Mouse (Mus musculus): ENCODE data around the gene Aqp6.

Gene Aqp6

DNA sequence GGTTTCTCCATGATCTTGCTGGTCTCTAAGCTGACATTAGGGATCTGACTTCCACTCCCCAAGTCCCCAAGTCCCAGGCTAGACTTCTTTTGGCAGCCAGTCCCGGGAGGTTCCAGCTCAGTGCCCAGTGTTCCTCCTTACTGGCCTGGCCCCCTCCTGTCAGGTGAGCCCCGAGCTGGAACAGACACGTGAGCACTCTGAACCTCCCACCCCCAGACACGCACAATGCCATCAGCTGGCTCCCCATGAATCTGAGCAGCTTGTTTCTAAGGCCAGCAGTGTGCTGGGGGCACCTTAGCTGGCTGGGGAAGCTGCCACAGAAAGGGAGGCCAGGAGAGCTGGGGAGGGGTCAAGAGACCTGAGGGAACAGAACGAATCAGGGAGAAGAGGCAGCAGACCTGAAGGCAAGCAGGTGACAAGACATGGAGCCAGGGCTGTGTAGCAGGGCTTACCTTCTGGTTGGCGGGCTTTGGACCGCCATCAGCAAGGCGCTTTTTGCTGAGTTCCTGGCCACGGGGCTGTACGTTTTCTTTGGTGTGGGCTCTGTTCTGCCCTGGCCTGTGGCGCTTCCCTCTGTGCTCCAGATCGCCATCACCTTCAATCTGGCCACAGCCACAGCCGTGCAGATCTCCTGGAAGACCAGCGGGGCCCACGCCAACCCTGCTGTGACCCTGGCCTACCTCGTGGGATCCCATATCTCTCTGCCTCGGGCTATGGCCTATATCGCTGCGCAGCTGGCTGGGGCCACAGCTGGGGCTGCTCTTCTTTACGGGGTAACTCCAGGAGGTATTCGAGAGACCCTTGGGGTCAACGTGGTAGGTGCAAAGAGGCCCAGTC, at the start of gene Aqp6:
Aqp6 (plus strand) TSS at position 415 of the 837 bp plus-strand sequence.
- no peak for DNase-seq (ENCODE audit: low read depth, low spot score)

DNA sequence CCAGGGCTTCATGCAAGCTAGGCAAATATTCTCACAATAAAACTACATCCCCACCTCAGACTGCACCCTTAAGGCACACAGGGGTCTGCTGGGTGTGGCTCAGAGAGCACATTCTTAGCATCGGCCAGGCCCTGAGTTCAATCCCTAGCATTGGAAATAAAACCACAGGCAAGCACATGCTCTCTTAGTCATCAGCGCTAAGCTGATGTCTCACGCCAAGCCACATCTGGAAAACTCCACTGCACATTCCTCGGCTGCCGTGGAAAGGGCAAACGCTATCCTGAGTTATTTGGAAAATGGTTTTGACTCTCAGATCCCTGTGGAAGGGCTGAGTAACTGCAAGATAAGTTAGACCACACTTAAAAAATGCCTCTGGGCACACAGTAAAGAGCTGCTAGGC, 47.4 kb upstream of the Aqp6 start:
- no peak for DNase-seq (ENCODE audit: low read depth, low spot score)

DNA sequence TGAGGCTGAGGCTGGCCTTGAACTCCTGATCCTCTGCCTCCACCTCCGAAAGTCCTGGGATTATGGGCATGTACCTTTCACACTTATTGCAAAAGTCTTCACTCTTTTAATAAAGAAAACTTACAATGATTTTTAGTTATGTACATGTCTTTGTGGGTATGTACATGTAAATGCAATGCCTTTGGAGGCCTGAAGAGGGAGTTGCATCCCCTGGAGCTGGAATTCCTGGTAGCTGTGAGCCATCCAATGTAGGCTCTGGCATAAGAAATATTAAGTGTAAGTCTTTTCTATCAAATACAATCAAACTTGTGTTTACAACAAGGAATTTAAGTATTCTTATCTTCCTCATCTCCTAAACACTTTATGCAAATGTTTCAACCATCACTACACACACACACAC, 42.3 kb upstream of the Aqp6 start:
- no peak for DNase-seq (ENCODE audit: low read depth, low spot score)

DNA sequence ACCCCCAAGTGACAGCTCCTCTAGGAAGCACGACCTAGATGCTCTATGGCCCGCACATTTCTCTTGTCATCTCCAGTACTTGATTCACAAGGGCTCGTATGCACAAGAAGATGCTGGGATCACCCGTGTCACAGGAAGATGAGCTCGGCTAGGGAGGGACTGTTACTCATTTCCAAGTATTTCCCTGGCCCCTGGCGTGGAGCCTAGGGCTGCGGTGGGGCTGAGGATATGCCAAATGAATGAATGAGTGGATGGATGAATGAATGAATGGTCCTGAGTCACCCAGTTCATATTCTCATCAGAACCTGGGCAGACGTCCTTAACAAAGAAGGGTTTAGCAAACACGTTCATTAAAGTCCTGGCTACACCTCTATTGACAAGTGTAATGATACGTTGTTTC, 41.0 kb upstream of the Aqp6 start:
- DNase-seq (ENCODE audit: low read depth, low spot score), result no peak

DNA sequence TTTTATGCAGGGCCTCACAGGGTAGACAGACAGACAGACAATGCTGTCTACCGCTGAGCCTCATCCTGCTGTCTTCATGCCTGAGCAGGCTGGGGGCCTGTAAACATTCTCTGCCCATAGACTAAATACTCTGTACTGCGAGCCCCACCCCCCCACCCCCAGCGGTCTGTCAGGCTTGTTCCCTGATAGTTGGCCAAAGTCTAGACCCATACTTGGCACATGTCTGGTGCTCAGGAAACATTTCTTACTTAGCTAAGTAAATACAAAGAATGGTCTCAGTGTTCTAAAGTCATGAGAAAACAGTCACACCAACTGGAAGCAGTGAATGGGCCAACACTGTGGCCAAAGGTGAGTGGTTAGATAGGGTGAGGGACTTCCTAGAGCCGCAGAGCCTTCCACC, 33.8 kb upstream of the Aqp6 start:
- no peak for DNase-seq (ENCODE audit: low read depth, low spot score)

DNA sequence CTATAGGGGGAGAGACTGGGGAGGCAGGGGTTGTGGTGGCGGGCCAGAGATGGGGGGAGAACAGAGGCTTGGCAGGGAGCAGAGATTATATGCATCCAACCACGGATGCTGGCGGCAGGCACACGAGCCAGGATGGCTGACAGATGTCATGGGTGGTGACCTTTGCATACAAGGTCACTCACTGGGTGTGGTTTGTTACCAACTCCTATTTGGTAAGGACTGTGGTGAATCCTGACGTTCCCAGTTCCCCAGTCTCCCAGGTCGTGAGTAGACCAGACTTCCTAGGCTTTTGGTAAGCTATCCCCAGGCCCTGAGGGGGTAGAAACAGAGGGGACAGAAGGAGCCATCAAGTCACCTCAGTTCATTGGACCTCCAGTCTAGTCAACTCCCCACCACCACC, 32.5 kb upstream of the Aqp6 start:
- no peak for DNase-seq (ENCODE audit: low read depth, low spot score)

DNA sequence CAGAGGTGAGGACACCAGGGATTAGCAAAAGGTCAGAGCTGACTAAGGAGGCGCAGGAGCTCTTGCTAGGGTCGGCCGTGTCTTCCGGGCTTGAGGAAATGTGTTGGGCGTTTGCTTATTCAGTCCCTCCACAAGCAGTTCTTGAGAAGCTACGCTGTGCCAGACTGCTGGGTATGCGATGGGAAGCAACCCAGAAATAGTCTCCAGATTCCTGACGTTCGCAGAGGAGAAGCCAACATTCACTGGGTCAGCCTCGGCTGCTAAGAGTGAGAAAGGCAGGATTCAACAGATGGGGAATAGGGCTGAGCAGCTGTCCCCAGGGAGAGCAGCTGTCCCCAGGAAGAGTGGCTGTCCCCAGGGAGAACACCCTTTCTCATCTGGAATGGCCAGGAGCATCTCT, 32.1 kb upstream of the Aqp6 start:
- DNase-seq (ENCODE audit: low read depth, low spot score), result no peak

DNA sequence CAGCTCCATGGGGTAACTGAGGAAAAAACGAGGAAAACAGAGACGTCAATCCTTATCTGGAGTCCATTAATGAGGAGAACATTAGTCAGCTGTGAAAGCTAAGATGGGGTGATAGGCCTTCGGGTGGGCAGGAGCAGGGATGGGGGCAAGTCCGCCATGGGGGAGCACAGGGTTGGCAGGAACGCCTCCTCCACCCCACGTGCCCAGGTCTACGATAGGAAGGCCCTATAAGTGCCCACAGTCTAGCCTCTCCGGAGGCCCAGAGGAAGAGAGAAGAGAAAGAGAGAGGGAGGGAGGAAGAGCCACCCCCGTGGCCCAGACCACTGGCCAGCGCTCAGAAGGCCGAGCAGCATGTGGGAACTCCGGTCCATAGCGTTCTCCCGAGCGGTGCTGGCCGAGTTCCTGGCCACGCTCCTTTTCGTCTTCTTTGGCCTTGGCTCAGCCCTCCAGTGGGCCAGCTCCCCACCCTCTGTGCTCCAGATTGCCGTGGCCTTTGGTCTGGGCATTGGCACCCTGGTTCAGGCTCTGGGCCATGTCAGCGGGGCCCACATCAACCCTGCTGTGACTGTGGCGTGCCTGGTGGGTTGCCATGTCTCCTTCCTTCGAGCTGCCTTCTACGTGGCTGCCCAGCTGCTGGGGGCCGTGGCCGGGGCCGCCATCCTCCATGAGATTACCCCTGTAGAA, 22.3 kb upstream of the Aqp6 start, which contains the start of gene Aqp2:
Aqp2 (plus strand) TSS at position 254 of the 684 bp plus-strand sequence.
- DNase-seq (ENCODE audit: low read depth, low spot score), result no peak

DNA sequence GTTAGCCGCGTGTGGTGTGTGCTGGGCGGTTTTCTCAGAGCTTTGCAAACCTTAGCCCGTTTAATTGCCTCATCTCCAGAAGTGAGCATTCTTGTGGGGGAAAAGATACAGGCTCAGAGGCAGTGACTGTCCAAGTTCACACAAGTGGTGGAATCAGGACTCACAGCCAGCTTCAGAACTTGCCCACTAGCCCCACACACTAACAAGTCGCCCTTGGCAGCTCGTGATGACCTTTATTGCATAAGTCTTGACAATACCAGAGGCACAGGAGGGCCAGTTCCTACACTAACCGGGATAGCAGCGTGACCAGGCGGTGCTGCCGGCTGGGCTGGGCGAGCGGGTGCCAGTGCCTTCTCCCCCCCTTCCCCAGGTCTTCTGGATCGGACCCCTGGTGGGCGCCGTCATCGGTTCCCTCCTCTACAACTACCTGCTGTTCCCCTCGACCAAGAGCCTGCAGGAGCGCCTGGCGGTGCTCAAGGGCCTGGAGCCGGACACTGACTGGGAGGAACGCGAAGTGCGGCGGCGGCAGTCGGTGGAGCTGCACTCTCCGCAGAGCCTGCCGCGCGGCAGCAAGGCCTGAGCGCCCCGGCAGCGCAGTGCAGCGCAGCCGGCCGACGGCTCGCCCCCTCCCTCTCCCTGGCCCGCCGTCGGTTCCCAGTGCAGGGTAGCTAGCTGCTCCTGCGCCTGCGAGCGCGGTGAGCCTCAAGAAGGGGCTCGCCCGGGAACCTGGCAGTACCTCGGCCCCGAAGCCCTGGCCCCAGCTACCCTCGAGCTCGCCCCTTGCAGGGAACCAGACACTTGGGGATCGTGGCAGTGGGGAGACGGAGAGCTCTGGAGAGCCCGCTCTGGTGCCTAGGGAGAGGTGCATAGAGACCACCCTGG, 17.5 kb upstream of the Aqp6 start:
- no peak for DNase-seq (ENCODE audit: low read depth, low spot score)

DNA sequence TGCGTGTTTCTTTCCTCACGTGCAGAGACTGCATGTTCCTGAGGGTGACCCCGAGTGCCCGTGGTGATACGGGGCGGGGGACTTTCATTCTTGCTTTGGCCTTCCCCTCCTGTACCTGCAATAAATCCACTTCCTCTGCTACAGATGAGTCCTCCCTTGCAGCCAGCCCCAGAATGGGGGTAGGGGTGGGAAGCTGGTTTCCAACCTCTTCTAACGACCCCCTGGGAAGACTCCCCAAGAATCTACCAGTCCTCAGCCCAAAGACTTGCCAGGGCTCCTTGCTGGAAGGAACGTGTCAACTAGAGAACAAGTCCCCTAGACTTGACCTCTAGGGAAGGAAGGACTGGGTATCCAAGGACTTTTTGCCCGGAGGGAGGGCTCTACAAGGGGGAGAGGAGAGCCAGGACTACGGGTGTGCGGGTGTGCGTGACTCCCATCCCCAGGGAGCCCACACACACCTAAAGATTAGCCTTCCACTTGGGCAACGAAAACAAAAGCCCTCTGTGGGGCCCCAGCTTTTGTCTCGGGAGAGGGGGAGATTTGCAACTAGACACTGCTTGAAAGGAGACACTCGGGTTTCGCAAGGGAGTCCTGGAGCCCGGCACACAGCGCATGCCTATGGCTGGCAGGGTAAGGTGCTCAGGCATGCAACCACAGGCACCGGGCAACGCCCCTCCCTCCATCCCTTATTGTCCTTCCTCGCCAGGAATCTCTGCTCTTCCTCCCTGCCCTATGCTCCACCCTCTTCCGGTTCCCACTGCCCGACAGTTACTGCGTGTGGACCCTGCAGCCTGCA, 16.6 kb upstream of the Aqp6 start:
- no peak for DNase-seq (ENCODE audit: low read depth, low spot score)

DNA sequence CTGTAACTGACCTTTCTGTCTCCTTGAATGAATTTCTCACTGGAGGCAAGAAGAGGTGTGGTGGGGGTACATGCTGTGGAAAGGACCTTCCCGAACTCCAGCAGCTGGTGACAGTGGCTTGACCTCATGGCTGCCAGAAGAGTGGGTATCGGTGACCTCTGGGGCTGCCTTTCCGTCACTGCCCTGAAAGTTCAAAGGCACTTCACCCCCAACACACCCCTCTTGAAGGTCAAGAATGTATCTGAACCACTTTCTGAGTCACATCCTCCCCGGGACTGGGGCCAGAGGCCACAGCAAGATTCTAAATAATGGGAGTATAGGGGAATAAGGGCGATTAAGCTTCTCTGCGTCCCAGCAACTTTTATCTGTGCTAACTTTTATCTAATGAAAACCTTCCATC, 15.5 kb upstream of the Aqp6 start:
- DNase-seq (ENCODE audit: low read depth, low spot score), result no peak

DNA sequence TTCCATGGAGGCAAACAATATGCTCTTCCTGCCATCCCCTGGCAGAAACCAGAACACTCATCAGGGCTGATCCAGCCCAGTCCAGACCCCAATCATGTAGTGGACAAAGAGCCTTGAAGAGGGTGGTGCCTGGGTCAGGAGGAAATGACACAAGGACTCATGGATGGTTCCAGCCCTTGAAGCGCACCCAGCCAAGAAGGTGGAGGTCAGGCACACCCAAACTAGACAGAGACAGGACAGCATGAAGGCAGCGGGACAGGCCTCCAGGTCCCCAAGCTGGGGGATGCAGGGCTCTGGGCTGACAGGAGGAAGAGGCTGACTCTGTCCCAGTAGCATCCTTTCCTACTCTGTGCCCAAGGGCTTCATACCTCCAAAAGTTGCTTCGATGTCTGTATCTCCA, 14.7 kb upstream of the Aqp6 start:
- DNase-seq (ENCODE audit: low read depth, low spot score), result no peak

DNA sequence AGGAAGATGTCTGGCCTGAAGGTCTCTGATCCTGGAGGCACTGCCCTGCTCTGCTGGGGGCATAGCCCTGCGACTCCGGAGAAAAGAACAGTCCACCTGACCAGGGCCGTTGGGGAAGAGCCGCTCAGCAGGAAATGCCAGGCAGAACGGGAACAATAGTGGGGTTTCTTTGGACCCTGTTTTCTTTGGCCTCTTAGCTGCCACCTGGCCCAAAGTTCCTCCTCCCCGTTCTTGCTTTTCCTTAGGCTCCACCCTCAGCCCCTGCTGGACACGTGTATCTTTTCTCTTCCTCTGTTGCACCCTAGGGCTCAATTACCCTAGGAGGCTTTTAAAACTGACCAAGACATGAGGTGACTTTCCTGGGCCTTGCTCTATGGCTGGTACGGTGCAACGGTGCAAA, 12.0 kb upstream of the Aqp6 start:
- no peak for DNase-seq (ENCODE audit: low read depth, low spot score)

DNA sequence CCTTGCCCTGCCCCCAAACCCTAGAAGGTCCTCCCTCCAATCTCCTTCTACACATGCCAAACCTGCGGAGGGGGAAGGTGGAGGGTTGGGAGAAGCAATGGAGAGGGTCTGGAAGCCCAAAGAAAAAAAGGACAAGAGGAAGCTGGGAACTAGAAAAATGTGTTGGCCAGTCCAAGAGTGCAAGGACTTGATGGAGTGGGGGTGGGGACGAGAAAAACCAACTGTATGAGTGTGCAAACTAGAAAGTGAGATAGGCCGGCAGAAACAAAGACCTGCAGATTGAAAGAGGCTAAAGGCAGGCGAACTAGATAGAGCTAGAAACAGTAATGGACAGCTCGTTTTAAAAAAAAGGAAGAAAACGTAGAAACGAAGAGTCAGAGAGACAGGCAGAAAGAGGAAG, 11.5 kb upstream of the Aqp6 start:
- no peak for DNase-seq (ENCODE audit: low read depth, low spot score)

DNA sequence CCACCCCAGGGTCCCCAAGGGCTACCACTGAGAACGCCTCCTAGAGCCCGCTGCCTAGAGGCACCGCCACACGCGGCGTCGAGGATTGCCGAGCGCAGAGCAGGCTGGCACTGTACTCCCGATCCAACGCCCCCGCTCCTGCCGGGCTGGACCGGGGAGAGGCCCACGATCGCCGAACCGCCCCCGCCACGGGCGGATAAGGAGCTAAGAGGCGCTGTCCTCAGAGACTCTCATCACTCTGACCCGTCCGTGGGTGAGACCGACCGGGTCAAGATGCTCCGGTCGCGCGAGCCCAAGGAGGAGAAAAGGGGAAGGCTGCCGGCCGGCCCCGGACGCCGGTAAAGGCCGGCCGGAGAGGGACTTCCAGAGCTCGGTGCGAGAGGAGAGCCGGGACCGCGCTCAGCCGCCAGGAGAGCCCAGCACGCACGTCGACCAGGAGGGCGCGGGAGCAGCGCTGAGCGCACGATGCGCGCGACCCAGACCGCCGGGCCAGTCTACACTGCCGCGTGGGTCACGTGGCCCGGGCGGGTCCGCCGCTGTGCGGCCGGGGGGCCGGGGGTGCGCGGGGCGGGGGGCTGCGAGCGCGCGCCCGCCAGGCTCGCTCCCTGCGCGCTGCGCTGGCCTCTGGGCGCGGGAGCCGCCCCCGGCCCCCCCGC, 10.6 kb upstream of the Aqp6 start, which contains the start of gene Aqp5:
Aqp5 (plus strand) TSS at position 354 of the 656 bp plus-strand sequence.
- DNase-seq (ENCODE audit: low read depth, low spot score), result no peak

DNA sequence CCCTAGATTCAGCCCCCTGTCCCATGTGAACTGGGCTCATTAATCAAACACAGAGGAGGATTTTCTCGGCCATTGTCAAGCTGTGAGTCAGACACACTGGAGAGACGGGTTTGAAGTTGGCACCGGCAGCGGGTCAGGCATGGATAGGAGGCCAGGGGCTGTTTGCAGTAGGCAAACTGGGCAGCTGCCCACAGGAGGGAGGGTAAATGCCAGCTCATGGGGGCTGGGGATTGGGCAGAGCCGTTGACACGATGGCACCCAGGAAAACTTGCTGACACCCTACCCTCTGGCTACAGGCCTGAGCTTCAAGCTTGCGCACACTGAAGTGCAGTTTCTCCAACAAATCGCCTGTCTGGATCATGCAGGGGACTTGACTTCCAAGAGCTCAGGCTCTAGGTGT, 9.0 kb upstream of the Aqp6 start:
- no peak for DNase-seq (ENCODE audit: low read depth, low spot score)

DNA sequence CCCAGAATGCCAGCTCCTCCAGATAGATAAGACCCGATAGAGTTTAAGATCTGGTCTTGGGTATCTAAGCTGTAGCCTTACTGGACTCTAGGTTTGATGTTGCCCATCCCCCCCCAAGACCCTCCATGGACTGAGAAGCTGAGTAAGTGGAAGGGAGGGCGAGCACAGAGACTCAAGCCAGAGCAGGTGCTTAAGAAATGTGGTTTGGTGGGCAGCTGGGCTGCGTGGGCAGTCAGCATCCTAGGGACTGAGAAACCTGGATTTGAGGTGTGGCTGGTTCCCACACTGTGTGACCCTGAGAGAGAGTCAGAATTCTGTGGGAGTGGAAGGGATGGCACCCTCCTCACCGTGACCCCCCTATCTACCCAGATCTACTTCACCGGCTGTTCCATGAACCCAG, 8.3 kb upstream of the Aqp6 start:
- DNase-seq (ENCODE audit: low read depth, low spot score), result no peak

DNA sequence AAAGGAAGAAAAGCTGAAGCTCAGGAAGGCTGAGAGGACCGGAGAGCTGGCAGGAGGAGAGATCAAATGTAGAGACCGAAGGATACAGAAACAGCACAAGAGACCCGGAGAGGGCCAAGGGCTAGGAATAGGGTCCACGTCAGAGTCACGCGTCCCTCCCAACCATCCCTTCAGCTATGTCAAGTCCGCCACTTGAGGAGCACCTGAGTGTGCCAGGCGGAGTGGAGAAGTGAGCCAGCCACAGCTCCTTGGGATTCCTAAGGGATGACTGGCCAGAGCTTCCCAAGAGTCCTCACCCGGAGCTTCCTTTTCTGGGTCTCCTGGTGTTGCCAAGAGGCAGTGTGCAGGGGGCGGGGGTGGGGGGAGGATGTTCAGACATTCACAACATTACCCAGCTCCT, 6.2 kb upstream of the Aqp6 start:
- no peak for DNase-seq (ENCODE audit: low read depth, low spot score)

DNA sequence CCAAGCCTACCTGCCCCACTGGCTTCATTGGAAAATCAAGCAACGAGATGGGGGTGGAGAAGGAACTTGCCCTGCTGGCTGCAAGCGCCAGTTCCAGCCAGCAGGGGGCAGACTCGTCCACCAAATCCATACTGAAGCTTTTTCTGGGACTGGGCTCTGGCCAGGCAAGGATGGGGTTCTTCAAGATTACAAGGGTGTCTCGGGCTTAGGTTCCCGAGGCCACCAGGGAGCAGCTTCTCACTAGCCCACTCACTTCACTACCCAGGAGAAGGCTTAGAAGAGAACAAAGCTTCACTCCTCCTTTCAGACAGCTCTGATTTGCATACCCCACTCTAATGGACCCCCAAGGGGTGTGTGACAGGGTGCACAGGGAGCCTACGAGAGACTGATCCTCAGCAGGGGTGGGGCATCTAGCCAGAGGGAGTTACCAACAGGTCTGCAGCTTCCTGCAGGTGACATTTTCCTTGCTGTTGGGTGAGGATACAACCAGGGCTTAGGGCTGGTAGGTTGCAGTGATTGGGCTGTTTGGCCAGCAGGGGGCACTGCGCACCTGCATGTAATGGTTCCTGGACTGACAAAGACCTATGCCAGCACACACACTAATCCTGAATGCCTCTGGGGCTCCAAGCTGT, 5.0 kb upstream of the Aqp6 start:
- DNase-seq (ENCODE audit: low read depth, low spot score), result peak; percentile 78

DNA sequence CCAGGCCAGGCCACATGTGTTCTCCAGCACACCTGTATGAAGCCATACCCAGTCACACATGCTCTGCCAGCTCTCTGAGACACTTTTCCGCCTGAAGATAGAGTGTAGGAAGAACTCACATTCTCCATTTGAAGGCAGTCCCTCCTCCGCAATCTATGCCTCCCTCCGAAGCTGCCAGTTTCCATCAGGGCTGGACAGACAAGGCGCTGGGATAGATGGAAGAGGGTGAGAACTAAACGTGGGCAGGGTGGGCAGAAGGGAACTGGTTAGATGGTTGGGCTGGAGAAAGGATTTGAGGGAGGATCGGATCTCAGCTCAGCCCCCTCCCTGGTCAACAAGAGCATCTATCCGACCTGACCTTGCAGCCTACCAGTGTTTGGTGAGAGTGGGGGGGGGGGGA, 4.4 kb upstream of the Aqp6 start:
- no peak for DNase-seq (ENCODE audit: low read depth, low spot score)

Measured in retina, postnatal 7 days (tissue).